Mouse (Mus musculus) limb, embryonic 11.5 days (tissue): Measurements from ENCODE around the gene Slc15a5. TPM values are rescaled to one million over a fixed set of nuclear protein-coding genes. Genes with fewer than 3 reads are reported as not detected.

Experiments
- ATAC-seq: fragments of 200-750 bp; cut with Nextera tagmentation; 2 replicates; pipeline ENCODE4 v1.8.0; 2017; ENCODE audit warnings: low read depth; ENCODE audit not compliant: insufficient number of reproducible peaks, low FRiP score, low TSS enrichment
- DNase-seq: peaks from one replicate; pipeline ENCODE4 v3.0.0-alpha.2; 2015; ENCODE audit warnings: low spot score
- H3K27ac ChIP-seq: fragments of 300-500 bp; sonication (generic); replicated peaks from 2 replicates; pipeline ENCODE4 v1.5.1; 2014; ENCODE audit warnings: low read depth, mild to moderate bottlenecking, low read length
- H3K27me3 ChIP-seq: fragments of 300-500 bp; sonication (generic); 2 replicates; pipeline ENCODE4 v1.6.1; 2014; ENCODE audit warnings: mild to moderate bottlenecking, low read length, mixed read lengths; ENCODE audit not compliant: control insufficient read depth, insufficient read depth
- H3K36me3 ChIP-seq: fragments of 300-500 bp; sonication (generic); 2 replicates; pipeline ENCODE4 v1.6.1; 2014; ENCODE audit warnings: mild to moderate bottlenecking, low read length, moderate library complexity, mixed read lengths; ENCODE audit not compliant: control insufficient read depth, insufficient read depth
- H3K4me1 ChIP-seq: fragments of 300-500 bp; sonication (generic); 2 replicates; pipeline ENCODE4 v1.6.1; 2014; ENCODE audit warnings: low read length, mixed read lengths; ENCODE audit not compliant: control insufficient read depth, insufficient read depth
- H3K4me2 ChIP-seq: fragments of 300-500 bp; sonication (generic); 2 replicates; pipeline ENCODE4 v1.6.1; 2014; ENCODE audit warnings: low read depth, mild to moderate bottlenecking, moderate library complexity; ENCODE audit not compliant: severe bottlenecking
- H3K4me3 ChIP-seq: fragments of 300-500 bp; sonication (generic); 2 replicates; pipeline ENCODE4 v1.5.1; 2014; ENCODE audit warnings: low read depth, low read length
- H3K9ac ChIP-seq: fragments of 300-500 bp; sonication (generic); 2 replicates; pipeline ENCODE4 v1.6.1; 2014; ENCODE audit warnings: mild to moderate bottlenecking, low read length
- H3K9me3 ChIP-seq: fragments of 300-500 bp; sonication (generic); 2 replicates; pipeline ENCODE4 v1.6.1; 2016; ENCODE audit warnings: low read length; ENCODE audit not compliant: control insufficient read depth
- WGBS: fragments of 180-500 bp; shearing (Covaris S2); extraction: QIAGEN DNeasy Blood & Tissue Kit; methylation state at CpG from one replicate; pipeline ENCODE4 v1.1.7; 2014; 5-methylcytosine and 5-hydroxymethylcytosine counted together
- polyA plus RNA-seq: library from polyadenylated mRNA; unstranded; fragments of >200 nt; fragmentation: Nextera tagmentation; extraction: Ambion mirVana; gene quantifications from 2 replicates; pipeline ENCODE4 v1.2.1, GENCODE M21; 2014

Gene Slc15a5
- polyA plus RNA-seq, 1 experiment from 2014 or later: not detected

DNA sequence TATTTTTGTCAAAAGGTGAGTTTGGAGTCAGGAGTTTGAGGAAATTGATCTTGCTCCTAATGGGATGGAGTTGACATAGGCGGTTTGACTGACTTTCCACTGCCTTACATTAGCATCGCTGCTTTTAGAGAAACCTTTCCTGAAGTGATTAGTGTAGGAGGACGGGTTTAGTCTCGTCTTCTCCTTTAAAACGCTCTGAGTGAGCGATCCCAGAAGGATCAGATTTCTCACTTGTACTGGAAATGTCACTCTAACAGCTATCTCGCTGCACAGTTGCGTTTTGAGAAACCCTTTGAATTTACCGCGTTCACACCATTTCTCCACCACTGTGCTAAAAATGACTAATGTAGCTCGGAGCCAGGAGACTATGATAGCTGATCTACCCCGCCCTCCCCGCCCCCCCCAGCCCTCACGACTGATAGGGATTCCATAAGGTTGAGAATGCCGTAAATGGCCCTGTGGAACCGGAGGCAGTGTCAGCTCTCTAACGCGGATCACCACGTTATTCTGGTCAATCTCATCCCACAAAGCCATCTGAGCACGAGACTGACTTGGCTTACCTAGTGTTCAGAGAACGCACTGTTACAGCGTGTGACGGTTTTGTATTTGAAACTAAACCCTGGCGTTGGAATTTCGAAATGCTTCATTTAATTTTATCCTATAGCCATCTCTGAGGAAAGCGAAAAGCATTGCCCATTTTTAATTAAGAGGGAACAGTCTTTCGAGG is 73.0 kb downstream of the Slc15a5 start:
- DNase-seq (no peak), ATAC-seq (no peak)
- Histone ChIP-seq H3K4me3 (no peak overlapping the region), H3K27ac (no peak overlapping the region), H3K27me3 (no peaks in the 10 kb centered on the region), H3K36me3 (no peaks in the 10 kb centered on the region), H3K4me1 (no peaks in the 10 kb centered on the region), H3K9ac (no peak overlapping the region), H3K9me3 (no peaks in the 10 kb centered on the region), H3K4me2 (no peak overlapping the region)
- WGBS: 83% methylated on average over 27 of the region's 27 CpGs

DNA sequence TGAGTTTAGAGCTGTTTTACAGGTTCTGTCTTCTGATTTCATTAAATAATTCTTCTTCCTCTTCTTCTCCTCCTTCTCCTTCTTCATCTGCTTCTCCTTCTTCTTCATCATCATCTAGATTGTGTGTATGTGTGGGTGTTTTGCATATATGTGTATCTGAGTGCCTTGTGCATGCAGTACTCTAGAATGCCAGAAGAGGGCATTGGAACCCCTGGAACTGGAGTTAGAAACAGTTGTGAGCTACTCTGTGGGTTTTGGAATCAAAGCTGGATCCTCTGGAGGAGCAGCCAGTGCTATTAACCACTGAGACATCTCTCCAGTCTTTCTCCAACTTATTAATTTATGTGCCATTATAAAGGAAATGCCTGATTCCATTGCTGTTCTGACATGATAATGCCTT is 89.9 kb downstream of the Slc15a5 start:
- Histone ChIP-seq H3K9me3 (no peaks in the 10 kb centered on the region), H3K9ac (no peak overlapping the region), H3K36me3 (no peaks in the 10 kb centered on the region), H3K27ac (no peak overlapping the region), H3K4me3 (no peak overlapping the region), H3K27me3 (no peaks in the 10 kb centered on the region), H3K4me1 (no peaks in the 10 kb centered on the region), H3K4me2 (no peak overlapping the region)
- DNase-seq (peak; percentile 28), ATAC-seq (no peak)

DNA sequence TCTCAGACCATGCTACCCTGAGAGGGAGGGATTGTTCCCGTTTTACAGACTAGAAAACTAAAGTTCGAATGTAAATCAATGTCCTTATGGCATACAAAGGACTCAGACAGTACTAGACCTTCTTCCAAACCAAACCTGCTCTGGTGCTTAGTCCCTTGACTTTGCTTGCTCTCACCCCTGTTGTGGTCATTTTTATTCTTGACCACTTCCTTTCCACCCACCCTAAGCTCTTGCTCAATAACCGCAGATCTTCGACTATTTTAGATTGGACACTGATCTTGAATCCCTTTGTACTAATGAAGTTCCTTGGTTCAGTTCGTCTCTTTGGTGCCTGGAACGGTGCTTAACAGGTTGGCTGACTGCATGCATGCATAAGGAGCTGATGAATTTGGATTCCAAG is 94.5 kb downstream of the Slc15a5 start:
- 94% methylated on average over 6 of the region's 6 CpGs for WGBS
- H3K4me2 ChIP-seq: no peak overlapping the region
- no peak for ATAC-seq

DNA sequence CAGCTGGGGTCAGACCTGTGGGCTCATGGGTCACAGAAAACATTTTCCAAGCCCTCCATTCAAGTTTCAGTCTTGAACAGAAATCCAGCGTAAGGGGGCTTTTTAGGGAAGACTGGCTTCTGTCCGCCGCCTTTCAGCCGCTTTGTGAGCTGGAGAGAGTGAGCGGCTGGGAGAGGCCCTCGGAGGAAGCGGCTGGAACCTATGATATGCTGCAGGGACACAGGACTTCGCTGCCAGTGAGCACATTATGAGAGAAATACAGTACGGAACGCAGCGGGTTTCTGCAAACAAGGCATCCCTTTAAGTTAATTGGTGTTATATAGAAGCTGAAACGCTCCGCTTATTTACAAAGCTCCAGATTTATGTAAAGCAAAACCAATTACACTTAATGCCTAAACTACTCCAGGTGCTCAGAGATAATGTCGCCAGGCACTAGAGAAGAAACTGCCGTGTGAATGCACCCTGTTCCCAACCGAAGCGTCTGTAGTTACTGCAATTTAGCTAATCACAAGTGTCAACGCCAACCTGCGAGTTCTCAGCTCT is 97.5 kb downstream of the Slc15a5 start:
- Histone ChIP-seq H3K9ac (no peak overlapping the region), H3K36me3 (no peaks in the 10 kb centered on the region), H3K27me3 (no peaks in the 10 kb centered on the region), H3K9me3 (no peaks in the 10 kb centered on the region), H3K4me2 (no peak overlapping the region), H3K4me1 (0 out of 2 replicates have a peak, but pooled peaks cover 2% of the 10 kb centered on the region), H3K4me3 (no peak overlapping the region), H3K27ac (no peak overlapping the region)
- DNase-seq (peak; percentile 33), ATAC-seq (peak; percentile 23; the same call in 1 of the 2 replicates)
- WGBS: 45% methylated on average over 19 of the region's 19 CpGs

More for the DNA sequence above, 94.5 kb downstream of the Slc15a5 start:
- Histone ChIP-seq H3K4me3 (no peak overlapping the region), H3K27me3 (no peaks in the 10 kb centered on the region), H3K27ac (no peak overlapping the region), H3K4me1 (0 out of 2 replicates have a peak, but pooled peaks cover 2% of the 10 kb centered on the region), H3K9me3 (no peaks in the 10 kb centered on the region), H3K9ac (no peak overlapping the region), H3K36me3 (no peaks in the 10 kb centered on the region)
- no peak for DNase-seq

DNA sequence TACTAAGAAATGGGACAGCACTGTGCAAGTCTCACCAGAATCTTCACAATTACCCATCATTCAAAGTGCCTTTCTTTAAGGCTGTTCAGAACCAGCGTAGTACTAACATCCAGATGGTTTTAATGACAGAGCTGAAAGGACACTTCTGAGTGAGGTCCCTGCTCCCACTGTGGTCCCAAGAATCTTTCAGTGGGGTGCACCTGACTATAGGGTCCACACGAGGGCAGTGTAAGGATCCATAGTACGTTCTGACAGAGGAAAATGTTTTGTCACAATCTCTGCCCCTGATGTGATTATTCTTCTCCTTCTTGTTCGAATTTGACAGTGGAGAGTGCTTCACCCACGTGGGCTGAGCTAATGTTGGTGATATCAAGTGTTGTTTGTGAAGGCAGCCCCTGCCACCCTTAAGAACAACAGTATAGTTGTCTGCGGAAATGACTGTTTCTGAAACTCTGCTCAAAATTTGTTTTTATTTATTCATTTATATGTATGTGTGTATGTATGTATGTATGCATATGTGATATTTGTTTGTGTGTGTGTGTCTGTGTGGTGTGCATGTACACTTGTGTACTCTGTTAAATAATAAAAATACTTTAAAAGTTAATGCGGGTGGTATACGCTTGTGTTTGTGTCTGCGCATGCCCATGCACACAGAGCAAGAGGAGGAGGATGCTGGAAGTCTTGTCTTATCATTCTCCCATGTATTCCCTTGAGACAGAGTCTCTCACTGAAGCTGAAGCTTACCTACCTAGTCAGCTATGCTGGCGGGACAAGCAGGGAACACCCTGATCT is 98.6 kb downstream of the Slc15a5 start:
- Histone ChIP-seq H3K27ac (no peak overlapping the region), H3K4me3 (no peak overlapping the region), H3K36me3 (no peaks in the 10 kb centered on the region), H3K27me3 (no peaks in the 10 kb centered on the region), H3K9me3 (no peaks in the 10 kb centered on the region), H3K4me1 (0 out of 2 replicates have a peak, but pooled peaks cover 2% of the 10 kb centered on the region), H3K9ac (no peak overlapping the region), H3K4me2 (no peak overlapping the region)
- peak; percentile 31; the same call in 1 of the 2 replicates for ATAC-seq
- 77% methylated on average over 10 of the region's 10 CpGs for WGBS
- no peak for DNase-seq

DNA sequence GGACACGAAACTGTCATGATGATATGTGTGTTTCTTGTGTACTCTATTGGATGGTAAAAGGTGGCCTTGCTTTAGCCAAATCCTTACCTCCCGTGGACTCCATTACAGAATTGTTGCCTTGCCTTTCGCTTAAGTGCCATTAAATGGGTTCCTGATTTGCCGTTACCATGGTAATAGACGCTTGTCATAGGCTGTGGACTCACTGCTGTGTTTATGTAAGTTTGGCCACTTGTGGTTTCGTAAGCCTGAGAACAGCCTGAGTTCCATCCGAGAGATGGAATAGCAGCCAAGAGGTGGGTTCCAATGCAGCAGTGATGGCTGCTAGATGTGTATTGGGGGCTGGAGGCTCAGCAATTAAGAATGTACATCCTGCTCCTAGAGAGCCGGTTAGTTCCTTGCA is 99.3 kb downstream of the Slc15a5 start:
- Histone ChIP-seq H3K4me2 (no peak overlapping the region), H3K27me3 (no peaks in the 10 kb centered on the region), H3K9me3 (no peaks in the 10 kb centered on the region), H3K27ac (no peak overlapping the region), H3K4me1 (0 out of 2 replicates have a peak, but pooled peaks cover 2% of the 10 kb centered on the region), H3K36me3 (no peaks in the 10 kb centered on the region), H3K9ac (no peak overlapping the region), H3K4me3 (no peak overlapping the region)
- WGBS: 68% methylated on average over 8 of the region's 8 CpGs
- ATAC-seq (no peak), DNase-seq (no peak)

DNA sequence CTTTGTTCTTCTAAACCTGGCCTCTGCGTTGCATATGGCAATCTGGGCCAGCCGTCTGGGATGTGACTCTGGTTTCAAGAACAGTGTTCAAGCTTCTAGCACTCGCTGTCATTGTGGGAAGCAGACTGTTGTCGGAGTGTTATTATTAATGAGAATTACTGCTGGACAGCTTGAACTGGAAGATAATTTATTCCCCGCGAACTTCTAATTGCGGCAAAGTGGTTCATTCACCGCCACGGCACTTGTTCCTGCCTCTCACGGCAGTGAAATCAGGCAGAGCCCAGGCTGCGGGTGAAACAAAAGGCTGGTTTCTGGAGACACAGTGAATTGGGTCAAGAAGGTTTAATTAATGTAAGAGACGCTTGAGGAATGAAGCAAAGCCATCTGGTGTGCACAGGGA is 99.9 kb downstream of the Slc15a5 start:
- WGBS: 75% methylated on average over 12 of the region's 12 CpGs
- Histone ChIP-seq H3K4me1 (0 out of 2 replicates have a peak, but pooled peaks cover 2% of the 10 kb centered on the region), H3K4me2 (no peak overlapping the region), H3K36me3 (no peaks in the 10 kb centered on the region), H3K9ac (no peak overlapping the region), H3K27me3 (no peaks in the 10 kb centered on the region), H3K27ac (no peak overlapping the region), H3K9me3 (no peaks in the 10 kb centered on the region), H3K4me3 (no peak overlapping the region)
- DNase-seq (no peak), ATAC-seq (no peak)

DNA sequence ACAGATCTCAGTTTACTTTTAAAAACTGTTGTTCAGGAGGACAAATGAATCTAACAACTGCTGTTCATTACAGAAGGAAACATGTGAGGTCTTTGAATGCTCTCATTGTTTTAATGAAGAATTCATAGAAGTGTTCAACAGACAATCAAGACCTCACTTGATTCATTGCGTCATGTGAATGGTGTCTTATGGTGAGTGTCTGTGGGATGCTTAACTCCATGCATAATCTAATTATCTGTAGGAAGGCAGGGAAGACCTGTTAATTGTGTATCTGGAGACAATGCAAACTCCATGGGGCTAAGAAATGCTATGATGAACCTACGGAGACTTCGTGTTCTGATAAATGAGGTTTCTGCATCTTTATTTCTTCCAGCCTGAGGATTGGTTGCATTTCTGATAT is 103.7 kb downstream of the Slc15a5 start:
- H3K36me3 ChIP-seq: no peaks in the 10 kb centered on the region

More for the DNA sequence above, 103.7 kb downstream of the Slc15a5 start:
- Histone ChIP-seq H3K27me3 (no peaks in the 10 kb centered on the region), H3K9ac (no peak overlapping the region), H3K4me2 (no peak overlapping the region), H3K4me3 (no peak overlapping the region), H3K27ac (no peak overlapping the region), H3K9me3 (no peaks in the 10 kb centered on the region), H3K4me1 (0 out of 2 replicates have a peak, but pooled peaks cover 2% of the 10 kb centered on the region)
- DNase-seq: no peak
- no peak for ATAC-seq
- WGBS: 94% methylated on average over 3 of the region's 3 CpGs
